Mouse (Mus musculus) thymus, adult 2 months (tissue): ENCODE data around the gene Sema3g. TPM values are rescaled to one million over a fixed set of nuclear protein-coding genes. Genes with fewer than 3 reads are reported as not detected.

Source experiments
- DNase-seq: peaks from one replicate; pipeline ENCODE4 v3.0.0; 2021
- H3K27ac ChIP-seq: fragments of 200-500 bp; 2 replicates; pipeline ENCODE4 v1.5.1; 2012; ENCODE audit warnings: low read length, control low read depth; ENCODE audit not compliant: control insufficient read depth, insufficient read depth
- H3K27me3 ChIP-seq: fragments of 200-500 bp; 2 replicates; pipeline ENCODE4 v1.6.1; 2012; ENCODE audit warnings: mild to moderate bottlenecking, low read length, moderate library complexity, mixed read lengths; ENCODE audit not compliant: control insufficient read depth, insufficient read depth
- H3K36me3 ChIP-seq: fragments of 200-500 bp; 2 replicates; pipeline ENCODE4 v1.6.1; 2012; ENCODE audit warnings: mild to moderate bottlenecking, low read length, moderate library complexity; ENCODE audit not compliant: control insufficient read depth, insufficient read depth
- H3K4me1 ChIP-seq: fragments of 200-500 bp; replicated peaks from 2 replicates; pipeline ENCODE4 v1.6.1; 2012; ENCODE audit warnings: low read length; ENCODE audit not compliant: control insufficient read depth, insufficient read depth
- H3K4me3 ChIP-seq: fragments of 200-500 bp; 2 replicates; pipeline ENCODE4 v1.5.1; 2012; ENCODE audit warnings: mild to moderate bottlenecking, low read length, control low read depth, moderate library complexity; ENCODE audit not compliant: control insufficient read depth, insufficient read depth
- CTCF ChIP-seq: fragments of 200-500 bp; IDR thresholded peaks from 2 replicates; pipeline ENCODE4 v1.5.1; 2012; ENCODE audit warnings: mild to moderate bottlenecking, control low read depth, low read length, moderate library complexity, borderline replicate concordance; ENCODE audit not compliant: control insufficient read depth, poor library complexity, insufficient read depth; ENCODE audit errors: extremely low read depth
- POLR2A ChIP-seq: fragments of 200-500 bp; IDR thresholded peaks from 2 replicates; pipeline ENCODE4 v1.6.1; 2012; ENCODE audit warnings: mild to moderate bottlenecking, low read length, control low read depth, moderate library complexity; ENCODE audit not compliant: control insufficient read depth, poor library complexity, insufficient read depth; ENCODE audit errors: extremely low read depth
- WGBS: fragments of 180-500 bp; shearing (Covaris S2); methylation state at CpG from one replicate; pipeline ENCODE4 v1.1.7; 2018; 5-methylcytosine and 5-hydroxymethylcytosine counted together
- polyA plus RNA-seq: library from polyadenylated mRNA; depleted of rRNA; stranded (reverse); fragments of >200 nt; gene quantifications from 2 replicates; pipeline ENCODE4 v1.2.3, GENCODE M21; 2012

Gene Sema3g
- polyA plus RNA-seq, 1 experiment: 2.4 TPM

DNA sequence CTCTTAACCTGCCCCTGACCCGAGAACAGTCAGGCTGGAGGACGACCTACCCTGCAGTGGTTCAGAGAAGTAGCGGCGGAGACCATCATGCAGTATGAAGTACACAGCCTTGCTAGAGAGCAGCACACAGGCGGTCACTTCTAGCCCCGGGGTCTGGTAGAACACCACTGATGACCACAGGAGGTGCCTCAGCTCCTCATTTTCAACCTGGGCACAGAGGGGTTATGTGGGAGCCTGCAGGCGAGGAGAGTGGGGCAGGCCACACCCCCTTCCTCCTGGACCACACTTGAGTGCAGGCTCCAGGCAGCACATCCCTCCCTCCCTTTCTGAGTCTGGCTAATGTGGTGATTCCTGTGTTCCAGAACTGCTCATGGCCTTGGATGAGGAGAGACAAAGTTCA lies 44.1 kb upstream of the Sema3g start:
- no peaks in the 10 kb centered on the region for H3K4me1 ChIP-seq
- no peaks in the 10 kb centered on the region for H3K27me3 ChIP-seq
- DNase-seq: no peak
- TF ChIP-seq POLR2A: no peak
- TF ChIP-seq CTCF: no peak
- no peak overlapping the region for H3K27ac ChIP-seq
- 92% methylated on average over 7 of the region's 7 CpGs for WGBS
- H3K36me3 ChIP-seq: peaks cover 64% of the 10 kb centered on the region
- no peak overlapping the region for H3K4me3 ChIP-seq

DNA sequence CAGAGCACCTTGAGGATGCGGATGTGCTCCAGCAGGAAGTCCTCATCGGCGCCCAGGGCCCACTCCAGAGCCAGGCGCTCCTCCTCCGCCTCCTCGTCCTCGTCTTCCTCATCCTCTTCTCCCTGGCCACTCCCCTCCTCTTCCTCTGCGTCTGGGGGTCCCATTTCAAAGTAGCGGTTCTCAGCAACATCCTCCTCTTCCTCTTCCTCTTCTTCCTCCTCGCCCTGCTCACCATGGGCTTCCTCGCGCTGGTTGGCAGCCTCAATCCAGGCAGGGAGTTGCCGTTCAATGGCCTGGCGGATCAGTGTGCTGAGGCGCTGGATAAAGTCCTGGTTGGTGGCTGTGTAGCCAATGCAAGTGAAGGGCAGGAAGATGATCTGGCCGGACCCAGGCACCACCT lies 40.4 kb upstream of the Sema3g start:
- no peak overlapping the region for H3K4me3 ChIP-seq
- 93% methylated on average over 16 of the region's 16 CpGs for WGBS
- H3K36me3 ChIP-seq: peaks cover 85% of the 10 kb centered on the region
- H3K4me1 ChIP-seq: no peaks in the 10 kb centered on the region
- no peak overlapping the region for H3K27ac ChIP-seq
- no peak for DNase-seq
- H3K27me3 ChIP-seq: no peaks in the 10 kb centered on the region
- TF ChIP-seq CTCF (no peak), POLR2A (no peak)

DNA sequence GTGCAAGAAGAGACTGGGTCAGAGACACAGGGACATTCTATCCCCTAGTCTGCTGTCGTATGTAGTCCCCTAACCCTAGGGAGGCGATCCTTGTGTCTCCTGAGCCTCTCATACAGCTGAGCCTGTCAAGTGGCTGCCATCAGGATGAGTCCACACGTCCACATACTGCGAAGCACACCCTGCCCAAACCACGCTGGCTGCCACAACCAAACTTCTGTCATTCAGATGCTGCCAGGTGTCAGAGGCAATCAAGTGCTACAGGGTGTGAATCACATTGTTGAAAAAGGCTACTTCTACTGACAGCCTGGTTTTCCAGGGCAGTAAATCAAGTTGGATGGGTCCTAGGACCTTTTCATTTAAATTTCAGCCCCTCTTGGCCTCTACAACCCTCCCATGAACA lies 39.9 kb upstream of the Sema3g start:
- Histone ChIP-seq H3K27ac (no peak overlapping the region), H3K27me3 (no peaks in the 10 kb centered on the region), H3K36me3 (peaks cover 85% of the 10 kb centered on the region), H3K4me3 (no peak overlapping the region), H3K4me1 (no peaks in the 10 kb centered on the region)
- TF ChIP-seq CTCF (no peak), POLR2A (no peak)
- DNase-seq: no peak
- 85% methylated on average over 5 of the region's 5 CpGs for WGBS

DNA sequence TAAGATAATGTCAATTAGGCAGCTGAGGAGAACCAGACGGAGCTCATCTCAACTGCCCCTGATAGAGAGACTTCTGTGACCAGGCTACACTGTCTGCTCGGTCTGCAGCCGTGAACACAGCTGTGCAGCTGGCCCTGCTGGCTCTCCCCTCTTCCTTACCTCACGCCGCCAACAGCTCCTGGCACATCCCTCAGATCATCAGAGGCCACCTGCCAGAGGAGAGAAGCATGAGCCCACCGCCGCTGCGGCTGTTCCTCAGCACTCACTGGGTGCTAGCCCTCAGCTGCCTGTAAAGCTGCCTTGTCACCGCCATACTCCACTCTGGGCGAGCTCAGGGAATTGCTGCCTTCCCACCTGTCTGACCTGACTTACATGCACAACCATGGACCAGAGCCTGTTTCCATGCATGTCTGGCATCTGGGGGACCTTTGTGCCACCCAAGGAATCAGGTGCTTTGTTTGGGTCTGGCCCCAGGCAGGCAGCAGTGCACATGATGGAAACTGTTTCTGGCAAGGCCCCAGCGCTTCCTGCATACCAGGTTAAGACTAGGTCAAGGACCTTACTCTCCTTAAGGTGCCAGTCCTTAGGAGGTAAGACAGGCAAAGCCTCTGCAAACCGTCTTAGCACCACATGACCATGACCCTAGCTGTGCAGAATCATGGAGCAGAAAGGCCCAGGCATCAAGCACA lies 37.8 kb upstream of the Sema3g start:
- Histone ChIP-seq H3K4me3 (no peak overlapping the region), H3K36me3 (peaks cover 86% of the 10 kb centered on the region), H3K27me3 (no peaks in the 10 kb centered on the region), H3K4me1 (no peaks in the 10 kb centered on the region), H3K27ac (no peak overlapping the region)
- WGBS: 93% methylated on average over 12 of the region's 12 CpGs
- TF ChIP-seq POLR2A: no peak
- no peak for TF ChIP-seq CTCF
- no peak for DNase-seq

DNA sequence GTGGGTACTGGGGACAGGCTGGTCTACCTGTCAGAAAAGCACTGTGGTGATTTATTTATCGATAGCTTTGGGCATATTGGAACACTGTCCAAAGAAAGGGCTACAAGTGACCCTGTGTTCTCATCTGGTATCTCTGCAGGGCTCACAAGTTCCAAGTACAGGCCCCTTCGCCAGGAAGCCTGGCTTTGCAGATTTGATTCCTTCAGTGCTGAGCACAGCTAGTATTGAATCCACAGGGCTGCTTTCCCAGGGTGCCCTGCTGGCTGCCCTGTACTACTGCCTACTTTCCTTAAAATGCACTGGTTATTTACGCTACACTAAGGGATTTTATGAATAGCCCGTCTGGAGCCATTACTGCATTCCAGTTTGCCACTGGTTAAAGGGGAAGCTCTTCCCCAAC lies 36.1 kb upstream of the Sema3g start:
- Histone ChIP-seq H3K36me3 (peaks cover 92% of the 10 kb centered on the region), H3K4me1 (no peaks in the 10 kb centered on the region), H3K27me3 (no peaks in the 10 kb centered on the region), H3K27ac (no peak overlapping the region), H3K4me3 (no peak overlapping the region)
- DNase-seq: no peak
- WGBS: 98% methylated on average over 4 of the region's 4 CpGs
- TF ChIP-seq POLR2A (no peak), CTCF (no peak)

DNA sequence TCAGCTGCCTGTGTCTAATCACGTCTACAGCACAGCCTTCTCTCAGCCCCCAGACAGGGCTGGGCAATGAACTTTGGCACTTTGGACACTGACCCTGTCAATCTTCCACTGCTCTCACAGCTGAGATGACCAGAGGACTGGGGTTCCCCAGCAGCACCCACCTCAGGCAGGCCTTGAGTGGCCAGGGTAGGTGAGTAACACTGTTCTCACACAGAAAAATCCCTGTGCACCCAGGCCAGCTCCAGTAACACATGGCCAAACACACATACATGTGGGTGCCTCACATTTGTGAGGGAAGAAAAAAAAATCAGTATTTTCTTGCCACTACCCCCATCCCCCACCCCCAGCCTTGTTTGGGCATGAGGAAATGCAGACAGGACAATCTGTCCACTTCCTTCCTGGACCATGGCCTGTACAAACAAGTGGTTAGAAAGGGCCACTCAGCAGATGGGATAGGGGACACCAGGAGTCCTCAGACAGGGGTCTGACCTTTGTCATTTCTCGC lies 34.8 kb upstream of the Sema3g start:
- Histone ChIP-seq H3K27ac (no peak overlapping the region), H3K27me3 (no peaks in the 10 kb centered on the region), H3K4me3 (no peak overlapping the region), H3K36me3 (peaks cover 92% of the 10 kb centered on the region), H3K4me1 (no peaks in the 10 kb centered on the region)
- WGBS: 93% methylated on average over 2 of the region's 2 CpGs
- TF ChIP-seq POLR2A (no peak), CTCF (no peak)
- no peak for DNase-seq

DNA sequence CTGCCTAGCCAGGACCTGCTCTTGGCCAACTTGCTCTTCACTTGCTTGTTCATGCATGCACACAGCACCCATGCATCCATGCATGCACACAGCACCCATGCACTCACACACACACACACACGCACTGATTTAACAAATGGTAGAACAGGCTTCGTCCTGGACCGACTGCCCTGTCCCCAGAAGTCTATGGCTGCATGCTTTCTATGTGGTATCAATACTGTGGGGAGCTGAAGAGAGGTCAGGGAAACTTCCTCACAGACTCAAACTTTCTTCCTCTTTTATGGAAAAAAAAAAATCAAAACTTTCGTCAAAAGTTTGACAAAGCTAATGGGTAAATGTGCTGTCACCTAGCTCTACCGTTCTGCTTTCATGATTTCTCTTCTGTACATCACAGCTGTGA lies 34.1 kb upstream of the Sema3g start:
- TF ChIP-seq CTCF (no peak), POLR2A (no peak)
- WGBS: 80% methylated on average over 5 of the region's 5 CpGs
- H3K4me3 ChIP-seq: no peak overlapping the region
- H3K36me3 ChIP-seq: peaks cover 97% of the 10 kb centered on the region
- H3K4me1 ChIP-seq: no peaks in the 10 kb centered on the region
- DNase-seq: no peak
- H3K27me3 ChIP-seq: no peaks in the 10 kb centered on the region
- H3K27ac ChIP-seq: no peak overlapping the region
